Mouse (Mus musculus): ENCODE results near the gene Def8.
"Not testable (repeated sequence)": the region's sequence is repeated elsewhere in the genome, so short reads cannot be mapped to it uniquely, and the experiment has no call there.

Def8 gene

GRCm38 (mm10) chr8:123432381-123432780 is 9.1 kb downstream of the Def8 start:
- no peak for DNase-seq (ENCODE audit: low spot score in 2 of 2)

- DNase-seq (ENCODE audit: low spot score in 2 of 2): not testable (repeated sequence)
These were observed 10.1 kb downstream of the Def8 start for GRCm38 (mm10) chr8:123433241-123433974.

GRCm38 (mm10) chr8:123441788-123442187 is 18.5 kb downstream of the Def8 start:
- DNase-seq (ENCODE audit: low spot score in 2 of 2): no peak

- DNase-seq (ENCODE audit: low spot score in 2 of 2): no peak
These were observed 19.0 kb downstream of the Def8 start for GRCm38 (mm10) chr8:123442351-123442750.

GRCm38 (mm10) chr8:123442871-123443575 is 19.7 kb downstream of the Def8 start:
- DNase-seq (ENCODE audit: low spot score in 2 of 2): peak; percentile 79 to 95

GRCm38 (mm10) chr8:123443576-123443921 is 20.2 kb downstream of the Def8 start:
- no peak for DNase-seq (ENCODE audit: low spot score in 2 of 2)

GRCm38 (mm10) chr8:123444131-123444530 is 20.8 kb downstream of the Def8 start:
- no peak for DNase-seq (ENCODE audit: low spot score in 2 of 2)

- DNase-seq (ENCODE audit: low spot score in 2 of 2): no peak
These were observed 22.7 kb downstream of the Def8 start for GRCm38 (mm10) chr8:123445981-123446380.

GRCm38 (mm10) chr8:123446799-123447198 is 23.5 kb downstream of the Def8 start:
- no peak for DNase-seq (ENCODE audit: low spot score in 2 of 2)

GRCm38 (mm10) chr8:123450783-123451182 is 27.5 kb downstream of the Def8 start:
- no peak for DNase-seq (ENCODE audit: low spot score in 2 of 2)

- DNase-seq (ENCODE audit: low spot score in 2 of 2): not testable (repeated sequence)
These were observed 28.4 kb downstream of the Def8 start for GRCm38 (mm10) chr8:123451747-123452146.

GRCm38 (mm10) chr8:123452149-123452548 is 28.8 kb downstream of the Def8 start:
- DNase-seq (ENCODE audit: low spot score in 2 of 2): no peak

- no peak for DNase-seq (ENCODE audit: low spot score in 2 of 2)
These were observed 30.0 kb downstream of the Def8 start for GRCm38 (mm10) chr8:123453291-123453690.

GRCm38 (mm10) chr8:123453951-123454350 is 30.6 kb downstream of the Def8 start:
- no peak for DNase-seq (ENCODE audit: low spot score in 2 of 2)

- no peak for DNase-seq (ENCODE audit: low spot score in 2 of 2)
These were observed 31.2 kb downstream of the Def8 start for GRCm38 (mm10) chr8:123454559-123454958.

- DNase-seq (ENCODE audit: low spot score in 2 of 2): no peak
These were observed 40.3 kb downstream of the Def8 start for GRCm38 (mm10) chr8:123463651-123464050.

GRCm38 (mm10) chr8:123467476-123467875 is 44.1 kb downstream of the Def8 start:
- no peak for DNase-seq (ENCODE audit: low spot score in 2 of 2)

- not testable (repeated sequence) for DNase-seq (ENCODE audit: low spot score in 2 of 2)
These were observed 49.7 kb downstream of the Def8 start for GRCm38 (mm10) chr8:123472991-123473390.

- DNase-seq (ENCODE audit: low spot score in 2 of 2): not testable (repeated sequence)
These were observed 51.2 kb downstream of the Def8 start for GRCm38 (mm10) chr8:123474549-123474948.

GRCm38 (mm10) chr8:123476911-123477736 is 53.8 kb downstream of the Def8 start:
- DNase-seq (ENCODE audit: low spot score in 2 of 2): peak in 1 of 2 experiments; percentile 38

- peak; percentile 82 to 93 for DNase-seq (ENCODE audit: low spot score in 2 of 2)
These were observed 54.5 kb downstream of the Def8 start, which contains the start of gene Afg3l1 for GRCm38 (mm10) chr8:123477737-123478258. Gene Afg3l1 (plus strand): TSS chr8:123477903.

All from left cerebral cortex, adult 9 months (tissue).